Mouse (Mus musculus) bone marrow macrophage, adult 2 months (primary cell): ENCODE results near the gene Thap7.

Experiments used
- CTCF ChIP-seq: IDR thresholded peaks from 2 replicates; pipeline ENCODE4 v1.5.1; 2012; ENCODE audit warnings: low read depth, mild to moderate bottlenecking, low read length, moderate library complexity
- POLR2A ChIP-seq: IDR thresholded peaks from 2 replicates; pipeline ENCODE4 v1.6.1; 2012; ENCODE audit warnings: mild to moderate bottlenecking, low read depth, low read length, borderline replicate concordance

- TF ChIP-seq POLR2A: no peak
- TF ChIP-seq CTCF: no peak
Observed at GRCm38 (mm10) chr16:17488478-17489468, 42.2 kb downstream of the Thap7 start.
